Mouse (Mus musculus): ENCODE measurements at regions not wholly inside any gene's neighbourhood (a gene's known extent, or its start where the extent isn't known, plus 50 kb on each side); places are given as distances from the start of the nearest gene placed in this dataset.
"Not testable (repeated sequence)": the region's sequence is repeated elsewhere in the genome, so short reads cannot be mapped to it uniquely, and the experiment has no call there.

DNA sequence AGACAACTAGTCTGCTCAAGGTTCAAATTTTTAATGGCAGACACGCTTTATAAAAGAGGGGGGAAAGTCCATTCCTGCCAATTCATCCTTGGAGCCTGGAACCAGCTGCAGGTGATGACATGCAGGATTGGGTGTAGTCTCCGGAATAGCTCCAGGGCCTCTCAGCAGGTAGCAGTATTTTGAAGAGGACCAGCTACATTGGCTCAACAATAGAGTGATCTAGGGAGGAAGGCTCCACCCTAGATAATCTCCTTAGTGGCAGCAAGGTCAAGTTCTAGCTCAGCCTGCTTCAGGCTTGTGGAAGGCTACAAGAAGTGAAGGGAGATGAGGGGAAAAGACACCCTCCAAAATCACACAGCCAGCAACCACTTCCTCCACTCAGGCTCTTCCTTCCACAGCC, 1405.1 kb downstream of the 4930444P10Rik start:
- H3K9me3 ChIP-seq; H3K4me1 ChIP-seq (replicated peaks); H3K9ac ChIP-seq; H3K27ac ChIP-seq; ATAC-seq; H3K4me2 ChIP-seq (replicated peaks); H3K4me3 ChIP-seq (replicated peaks); H3K36me3 ChIP-seq; H3K27me3 ChIP-seq (replicated peaks): not testable (repeated sequence)
- WGBS = 89% methylated on average over 2 of the region's 2 CpGs

DNA sequence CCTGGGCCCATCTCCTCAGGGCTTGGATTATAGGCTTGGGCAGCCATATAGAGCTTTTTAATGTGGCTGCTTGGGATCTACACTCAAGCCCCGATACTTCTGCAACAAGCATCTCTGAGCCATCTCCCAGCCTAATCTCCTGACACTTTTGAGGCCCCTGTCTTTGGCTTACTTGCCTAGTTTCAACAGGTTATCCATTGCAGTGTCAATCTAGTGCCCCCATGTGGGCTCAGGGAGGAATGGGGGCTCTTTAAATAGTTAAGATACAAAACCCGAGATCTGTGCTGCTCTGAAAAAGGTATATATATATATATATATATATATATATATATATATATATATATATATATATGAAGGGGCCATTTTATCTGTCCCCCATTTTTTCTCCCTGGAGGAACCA, 1407.0 kb downstream of the 4930444P10Rik start:
- Histone ChIP-seq H3K36me3 (no peaks in the 10 kb centered on the region), H3K9me3 (no peaks in the 10 kb centered on the region), H3K9ac (no peak overlapping the region), H3K27ac (no peak overlapping the region), H3K4me1 (replicated peaks) (no peaks in the 10 kb centered on the region), H3K4me3 (replicated peaks) (no peak overlapping the region), H3K4me2 (replicated peaks) (no peak overlapping the region), H3K27me3 (replicated peaks) (no peaks in the 10 kb centered on the region)
- WGBS = 35% methylated on average over 2 of the region's 2 CpGs
- no peak for ATAC-seq

DNA sequence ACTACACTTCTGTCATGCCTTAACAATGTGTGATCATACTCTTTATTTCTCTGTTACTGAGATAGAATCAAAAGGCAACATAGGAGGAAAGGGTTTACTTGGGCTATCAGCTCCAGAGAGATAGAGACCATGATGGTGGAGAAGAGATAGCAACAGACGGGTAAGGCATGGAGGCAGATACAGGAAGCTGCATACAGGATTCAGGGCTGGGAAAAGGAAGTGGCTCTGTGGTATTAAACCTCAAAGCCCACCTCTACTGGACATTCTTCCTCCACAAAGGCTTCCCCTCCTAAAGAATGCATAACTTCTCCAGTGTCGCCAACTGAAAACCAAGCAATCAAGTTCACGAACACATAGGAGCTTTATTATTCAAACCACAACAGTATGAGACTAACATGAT, 1412.7 kb downstream of the 4930444P10Rik start:
- Histone ChIP-seq H3K4me1 (replicated peaks) (no peaks in the 10 kb centered on the region), H3K27me3 (replicated peaks) (no peaks in the 10 kb centered on the region), H3K4me2 (replicated peaks) (no peak overlapping the region), H3K36me3 (no peaks in the 10 kb centered on the region), H3K27ac (no peak overlapping the region), H3K9me3 (no peaks in the 10 kb centered on the region), H3K9ac (no peak overlapping the region), H3K4me3 (replicated peaks) (no peak overlapping the region)
- no peak for ATAC-seq
- 79% methylated on average over 3 of the region's 3 CpGs for WGBS

DNA sequence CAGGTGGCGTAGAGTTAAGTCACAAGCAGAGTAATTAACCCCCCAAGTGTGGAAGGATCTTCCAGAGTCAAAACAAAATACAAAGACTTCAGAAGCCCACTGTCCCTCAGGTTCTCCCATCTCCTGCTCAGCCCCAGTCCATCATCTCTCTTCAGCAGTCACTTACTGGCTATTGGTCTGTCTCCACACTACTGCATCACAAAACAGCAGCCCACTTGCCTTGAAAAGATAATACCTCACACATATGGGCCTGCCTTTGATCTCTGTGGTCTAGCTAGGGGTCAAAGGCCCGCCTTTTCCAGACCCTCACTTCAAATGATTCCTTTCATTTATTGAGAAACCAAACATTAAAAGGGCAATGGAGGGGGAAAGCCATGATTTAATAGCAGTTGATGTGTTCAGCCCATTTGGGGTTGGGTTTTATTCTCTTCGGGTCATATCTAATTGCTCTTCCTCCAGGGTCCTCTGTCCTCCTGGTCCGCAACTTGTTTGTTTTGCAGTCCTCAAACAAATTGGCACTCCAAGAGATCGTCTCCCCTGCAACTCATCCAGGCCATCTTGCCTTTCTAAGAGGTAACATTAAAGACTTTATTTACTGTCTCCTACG, 1420.6 kb downstream of the 4930444P10Rik start:
- no peak for ATAC-seq
- WGBS = 50% methylated on average over 6 of the region's 6 CpGs
- Histone ChIP-seq H3K4me1 (replicated peaks) (no peaks in the 10 kb centered on the region), H3K36me3 (no peaks in the 10 kb centered on the region), H3K27ac (no peak overlapping the region), H3K9me3 (no peaks in the 10 kb centered on the region), H3K27me3 (replicated peaks) (no peaks in the 10 kb centered on the region), H3K9ac (no peak overlapping the region), H3K4me2 (replicated peaks) (no peak overlapping the region), H3K4me3 (replicated peaks) (no peak overlapping the region)

DNA sequence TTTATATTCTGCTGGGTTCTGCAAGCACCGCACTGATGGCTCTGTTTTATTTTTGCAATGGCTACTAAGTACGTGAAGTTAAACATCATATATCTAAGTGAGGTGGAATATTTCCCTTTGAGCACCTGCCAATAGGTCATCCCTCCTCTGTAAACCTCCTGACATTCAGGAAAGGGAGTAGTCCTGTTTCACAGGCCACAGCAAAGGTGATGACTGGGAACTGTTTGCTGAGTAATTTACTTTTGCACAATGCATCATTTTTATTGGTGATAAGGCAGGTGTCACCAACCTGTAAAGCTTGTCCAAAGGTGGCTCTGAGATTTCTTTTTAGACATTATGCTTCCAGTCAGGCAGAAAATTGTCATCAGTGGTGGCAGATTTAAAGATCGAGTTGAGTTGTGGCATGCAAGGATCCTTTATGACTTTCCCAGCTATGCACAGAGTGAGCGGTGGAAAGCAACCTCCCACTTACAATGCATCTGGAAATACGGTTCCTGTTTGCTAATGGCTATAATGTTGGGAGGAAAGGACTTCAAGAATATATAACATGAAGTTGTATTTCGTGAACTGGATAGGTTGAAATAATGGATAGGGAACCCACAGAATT, 1430.3 kb downstream of the 4930444P10Rik start:
- no peak for ATAC-seq
- Histone ChIP-seq H3K27me3 (replicated peaks) (no peaks in the 10 kb centered on the region), H3K36me3 (no peaks in the 10 kb centered on the region), H3K9me3 (no peaks in the 10 kb centered on the region), H3K4me3 (replicated peaks) (no peak overlapping the region), H3K4me2 (replicated peaks) (no peak overlapping the region), H3K4me1 (replicated peaks) (no peaks in the 10 kb centered on the region), H3K9ac (no peak overlapping the region), H3K27ac (no peak overlapping the region)
- WGBS = 41% methylated on average over 6 of the region's 6 CpGs

DNA sequence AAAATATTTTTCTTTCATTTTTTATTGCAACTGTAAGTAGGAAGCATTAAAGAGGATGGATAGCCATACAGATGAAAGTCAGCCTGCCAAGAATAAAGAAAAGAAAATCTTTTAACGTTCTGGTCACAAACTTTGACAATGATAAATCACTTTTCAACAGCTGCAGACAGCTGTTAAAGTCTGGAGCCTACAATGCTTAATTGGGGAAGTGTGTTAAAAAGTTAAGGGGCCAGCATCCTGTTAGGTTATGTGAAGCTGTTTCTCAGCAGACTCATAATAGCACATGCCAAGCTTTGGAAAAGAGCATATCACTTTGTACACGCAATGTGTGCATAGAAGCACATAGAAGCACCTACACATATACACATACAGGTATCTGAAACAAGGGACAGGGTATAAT, 1431.3 kb downstream of the 4930444P10Rik start:
- Histone ChIP-seq H3K4me1 (replicated peaks) (no peaks in the 10 kb centered on the region), H3K4me2 (replicated peaks) (no peak overlapping the region), H3K36me3 (no peaks in the 10 kb centered on the region), H3K9me3 (no peaks in the 10 kb centered on the region), H3K9ac (no peak overlapping the region), H3K4me3 (replicated peaks) (no peak overlapping the region), H3K27ac (no peak overlapping the region), H3K27me3 (replicated peaks) (no peaks in the 10 kb centered on the region)
- 36% methylated on average over 2 of the region's 2 CpGs for WGBS
- peak; percentile 17; the same call in 1 of the 2 replicates for ATAC-seq

DNA sequence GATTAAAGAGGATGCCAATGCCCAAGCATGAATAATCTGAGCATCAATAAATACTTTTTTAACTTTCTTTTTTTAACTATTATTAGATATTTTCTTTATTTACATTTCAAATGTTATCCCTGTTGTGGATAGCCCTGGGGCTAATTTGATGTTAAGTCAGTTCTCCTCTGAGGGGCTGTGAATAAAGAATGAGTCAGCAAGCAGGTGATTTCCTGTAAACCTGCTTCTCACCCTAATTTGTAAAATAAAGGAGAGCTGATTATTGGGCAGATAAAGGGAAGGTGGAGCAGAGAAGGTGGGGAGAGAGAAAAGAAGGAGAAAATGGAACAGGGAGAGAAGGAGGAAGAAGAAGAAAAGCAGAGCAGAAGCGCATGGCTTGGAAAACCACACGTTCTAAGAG, 1442.8 kb downstream of the 4930444P10Rik start:
- Histone ChIP-seq H3K9me3 (no peaks in the 10 kb centered on the region), H3K9ac (no peak overlapping the region), H3K4me3 (replicated peaks) (no peak overlapping the region), H3K36me3 (no peaks in the 10 kb centered on the region), H3K27me3 (replicated peaks) (no peaks in the 10 kb centered on the region), H3K4me1 (replicated peaks) (no peaks in the 10 kb centered on the region), H3K27ac (no peak overlapping the region), H3K4me2 (replicated peaks) (no peak overlapping the region)
- no peak for ATAC-seq
- WGBS = 79% methylated on average over 2 of the region's 2 CpGs

DNA sequence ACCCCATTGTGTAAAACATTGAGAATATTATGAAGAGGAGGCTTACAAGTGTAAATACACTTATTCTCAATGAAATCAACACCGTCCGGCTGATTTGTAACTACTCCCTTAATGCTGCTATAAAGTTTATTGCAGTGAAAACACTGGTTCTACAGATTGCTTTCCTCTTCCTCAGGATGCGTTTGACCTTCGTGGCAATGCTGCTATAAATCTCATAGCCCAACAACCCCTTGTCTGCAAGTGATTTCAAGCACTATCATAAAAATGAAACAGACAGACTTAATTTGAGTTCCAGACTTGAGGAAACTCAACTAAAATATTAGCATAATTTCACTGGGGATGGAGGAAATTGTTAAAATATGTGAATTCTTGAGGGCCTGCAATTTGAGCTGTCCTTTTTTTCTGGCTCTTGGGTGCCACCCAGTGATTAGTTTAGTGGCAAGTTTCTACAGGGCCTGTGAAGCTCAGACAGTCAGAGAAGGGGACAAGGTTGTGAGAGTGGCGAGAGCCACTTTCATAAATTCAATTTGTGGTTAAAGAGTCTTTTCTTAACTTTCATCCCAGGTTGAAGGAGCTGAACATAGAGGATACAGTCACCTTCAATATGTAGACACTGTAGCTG, 1457.4 kb downstream of the 4930444P10Rik start:
- no peaks in the 10 kb centered on the region for H3K36me3 ChIP-seq
- no peak overlapping the region for H3K9ac ChIP-seq
- no peak overlapping the region for H3K27ac ChIP-seq
- H3K4me2 ChIP-seq (replicated peaks) = no peak overlapping the region
- no peak for ATAC-seq
- no peaks in the 10 kb centered on the region for H3K9me3 ChIP-seq
- no peaks in the 10 kb centered on the region for H3K4me1 ChIP-seq (replicated peaks)
- WGBS = 33% methylated on average over 5 of the region's 5 CpGs
- no peaks in the 10 kb centered on the region for H3K27me3 ChIP-seq (replicated peaks)
- H3K4me3 ChIP-seq (replicated peaks) = no peak overlapping the region

DNA sequence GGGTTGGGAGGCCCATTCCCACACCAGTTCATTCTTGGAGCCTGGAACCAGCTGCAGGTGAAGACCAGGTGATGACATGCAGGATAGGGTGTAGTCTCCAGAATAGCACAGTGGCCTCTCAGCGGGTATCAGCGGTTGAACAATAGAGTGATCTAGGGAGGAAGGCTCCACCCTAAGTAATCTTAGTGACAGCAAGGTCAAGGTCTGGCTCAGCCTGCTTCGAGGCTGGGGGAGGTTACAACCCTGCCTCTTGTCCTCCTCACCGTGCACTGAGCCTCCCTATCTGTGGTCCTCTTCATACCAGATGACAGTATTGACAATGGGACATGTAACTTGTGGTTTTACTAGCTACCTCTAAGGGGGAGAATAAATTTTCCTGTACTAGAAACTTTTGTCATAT, 1461.1 kb downstream of the 4930444P10Rik start:
- ATAC-seq = no peak
- H3K9ac ChIP-seq = no peak overlapping the region
- H3K4me1 ChIP-seq (replicated peaks) = no peaks in the 10 kb centered on the region
- H3K36me3 ChIP-seq = no peaks in the 10 kb centered on the region
- H3K27me3 ChIP-seq (replicated peaks) = no peaks in the 10 kb centered on the region
- no peak overlapping the region for H3K27ac ChIP-seq
- no peaks in the 10 kb centered on the region for H3K9me3 ChIP-seq
- no peak overlapping the region for H3K4me2 ChIP-seq (replicated peaks)
- H3K4me3 ChIP-seq (replicated peaks) = no peak overlapping the region
- 36% methylated on average over 4 of the region's 4 CpGs for WGBS

DNA sequence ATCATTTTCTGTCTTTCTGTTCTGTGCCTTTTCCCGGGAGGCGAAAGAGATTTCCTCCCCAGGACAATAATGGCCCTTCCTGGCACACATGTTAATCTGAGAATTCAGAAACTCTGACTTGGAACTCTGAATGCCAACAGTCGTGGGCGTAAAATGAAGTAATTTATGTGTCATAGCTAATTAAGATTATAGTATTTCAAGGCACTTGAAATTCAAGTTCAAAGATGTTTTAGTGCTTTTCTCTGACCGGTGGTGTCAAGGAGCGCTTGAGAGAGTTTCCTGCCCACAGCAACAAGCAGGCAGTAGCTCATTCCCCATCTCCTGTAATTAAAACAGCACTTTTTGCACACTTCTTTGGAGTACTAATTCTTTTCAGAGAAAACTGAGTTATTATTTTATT, 1465.9 kb downstream of the 4930444P10Rik start:
- H3K4me3 ChIP-seq (replicated peaks) = no peak overlapping the region
- 72% methylated on average over 6 of the region's 6 CpGs for WGBS
- no peak overlapping the region for H3K27ac ChIP-seq
- H3K27me3 ChIP-seq (replicated peaks) = no peaks in the 10 kb centered on the region
- no peaks in the 10 kb centered on the region for H3K9me3 ChIP-seq
- ATAC-seq = no peak
- H3K36me3 ChIP-seq = no peaks in the 10 kb centered on the region
- H3K4me2 ChIP-seq (replicated peaks) = no peak overlapping the region
- H3K4me1 ChIP-seq (replicated peaks) = no peaks in the 10 kb centered on the region
- H3K9ac ChIP-seq = no peak overlapping the region

DNA sequence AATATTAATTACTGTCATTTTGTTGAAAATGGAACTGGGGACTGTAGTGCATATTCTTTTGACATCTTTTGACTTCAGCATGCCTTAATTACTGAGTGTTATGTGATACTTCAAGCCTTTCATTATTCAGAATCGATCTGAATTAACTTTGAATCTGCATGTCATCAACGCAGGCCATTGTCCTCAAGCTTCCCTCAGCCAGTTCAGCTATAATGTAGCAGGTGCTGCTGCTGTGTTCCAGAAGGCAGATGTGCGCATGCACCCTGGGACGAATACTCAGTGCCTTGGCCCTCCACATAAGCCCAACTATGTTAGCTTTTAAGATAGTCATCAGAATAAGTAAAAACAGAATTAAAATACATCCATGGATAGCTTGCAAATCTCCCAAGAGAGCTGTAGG, 1466.4 kb downstream of the 4930444P10Rik start:
- Histone ChIP-seq H3K4me1 (replicated peaks) (no peaks in the 10 kb centered on the region), H3K27me3 (replicated peaks) (no peaks in the 10 kb centered on the region), H3K4me2 (replicated peaks) (no peak overlapping the region), H3K36me3 (no peaks in the 10 kb centered on the region), H3K4me3 (replicated peaks) (no peak overlapping the region), H3K9me3 (no peaks in the 10 kb centered on the region), H3K9ac (no peak overlapping the region), H3K27ac (no peak overlapping the region)
- WGBS = 79% methylated on average over 4 of the region's 4 CpGs
- ATAC-seq = no peak

DNA sequence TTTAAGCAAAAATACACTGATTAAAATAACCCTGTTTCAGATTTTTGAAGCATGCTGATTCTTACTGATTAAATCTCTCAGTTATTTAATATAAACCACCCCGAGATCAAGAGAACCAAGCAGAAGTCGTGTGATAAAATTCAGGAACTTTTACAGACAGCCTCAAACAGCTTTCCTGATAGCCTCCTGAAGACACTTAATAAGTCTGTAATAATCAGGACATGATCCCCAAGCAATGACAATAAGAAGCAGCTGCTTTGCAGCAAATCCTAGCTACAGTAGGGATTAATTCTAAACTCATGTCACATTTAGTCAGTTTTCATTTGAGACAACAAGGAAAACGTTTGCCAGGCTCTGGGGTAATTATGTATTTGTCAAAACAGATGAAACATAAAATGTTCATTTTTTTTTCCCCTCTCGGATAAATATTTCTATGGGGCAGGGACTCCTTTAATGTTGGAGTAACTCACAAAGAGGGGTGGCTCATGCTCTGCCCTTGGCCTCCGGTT, 1472.1 kb downstream of the 4930444P10Rik start:
- 52% methylated on average over 5 of the region's 5 CpGs for WGBS
- H3K4me1 ChIP-seq (replicated peaks) = no peaks in the 10 kb centered on the region
- H3K4me2 ChIP-seq (replicated peaks) = no peak overlapping the region
- H3K36me3 ChIP-seq = no peaks in the 10 kb centered on the region
- H3K9ac ChIP-seq = no peak overlapping the region
- no peak overlapping the region for H3K27ac ChIP-seq
- no peaks in the 10 kb centered on the region for H3K9me3 ChIP-seq
- H3K4me3 ChIP-seq (replicated peaks) = no peak overlapping the region
- H3K27me3 ChIP-seq (replicated peaks) = no peaks in the 10 kb centered on the region
- no peak for ATAC-seq

All from intestine, embryonic 15.5 days (tissue).